Mouse (Mus musculus) yolk sac, embryonic 10.5 days (tissue): Measurements from ENCODE around the gene Pnp.
"Not testable (repeated sequence)": the region's sequence is repeated elsewhere in the genome, so short reads cannot be mapped to it uniquely, and the experiment has no call there.

ENCODE experiments used
- DNase-seq: peaks from one replicate; pipeline ENCODE4 v3.0.0-alpha.2; 2017; ENCODE audit warnings: low spot score

Gene Pnp

DNA sequence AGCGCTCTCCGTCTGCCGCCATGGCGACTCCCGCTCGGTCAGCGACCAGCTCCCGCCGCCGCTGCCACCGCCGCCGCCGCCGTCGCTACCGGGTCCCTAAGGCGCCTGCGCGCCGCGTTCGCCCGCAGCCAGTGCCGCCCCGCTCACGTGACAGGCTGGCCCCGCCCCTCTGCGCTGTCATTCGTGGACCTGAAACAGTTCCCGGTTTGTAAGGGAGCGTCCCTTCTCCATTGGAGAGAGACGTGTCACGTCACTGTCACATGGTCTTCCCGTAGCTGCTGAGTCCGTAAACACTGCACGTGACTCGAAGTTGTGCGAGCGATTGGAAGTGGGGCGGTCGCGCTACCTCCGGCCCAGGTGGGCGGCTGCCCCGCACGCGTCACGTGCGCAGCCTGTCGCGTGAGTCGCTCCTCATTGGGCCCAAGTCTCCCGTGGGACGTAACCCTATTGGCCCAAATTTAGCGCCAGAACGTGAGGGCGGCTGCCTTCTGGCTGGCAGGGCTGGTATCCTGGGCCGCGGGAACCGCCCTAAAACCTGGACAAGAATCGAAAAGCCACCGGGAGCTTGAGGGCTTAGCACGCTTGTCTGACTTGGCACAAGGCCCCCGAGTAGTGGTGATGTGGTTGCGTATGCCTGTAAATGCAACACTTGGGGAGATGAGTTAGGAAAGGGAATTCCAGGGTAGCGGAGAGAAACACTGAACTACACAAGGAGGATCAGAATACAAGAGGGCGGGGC is at the start of gene Pnp, which contains the start of gene Pip4p1:
TSS of gene Pnp (plus strand) at position 329 of the 739 bp plus-strand sequence.
TSS of gene Pip4p1 (minus strand) at position 103 of the 739 bp plus-strand sequence.
- peak; percentile 98 for DNase-seq

DNA sequence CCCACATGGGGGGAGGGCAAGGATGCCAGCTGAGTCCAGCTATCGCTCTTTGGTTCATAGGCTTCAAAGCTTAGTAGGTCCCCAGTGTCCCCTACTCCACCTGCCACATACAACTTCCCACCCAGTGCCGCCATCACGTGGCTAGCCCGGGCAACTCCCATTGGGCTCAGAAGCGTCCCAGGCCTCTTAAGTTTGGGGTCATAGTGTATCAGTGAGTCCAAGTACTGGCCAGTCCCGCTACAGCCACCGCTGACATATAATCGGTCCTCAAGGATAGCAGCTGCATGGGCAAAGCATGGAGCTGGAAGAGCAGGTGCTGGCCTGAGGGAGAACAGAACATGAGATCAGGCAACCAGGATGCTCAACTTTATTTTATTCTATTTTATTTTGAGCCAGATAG is 39.3 kb upstream of the Pnp start:
- no peak for DNase-seq

DNA sequence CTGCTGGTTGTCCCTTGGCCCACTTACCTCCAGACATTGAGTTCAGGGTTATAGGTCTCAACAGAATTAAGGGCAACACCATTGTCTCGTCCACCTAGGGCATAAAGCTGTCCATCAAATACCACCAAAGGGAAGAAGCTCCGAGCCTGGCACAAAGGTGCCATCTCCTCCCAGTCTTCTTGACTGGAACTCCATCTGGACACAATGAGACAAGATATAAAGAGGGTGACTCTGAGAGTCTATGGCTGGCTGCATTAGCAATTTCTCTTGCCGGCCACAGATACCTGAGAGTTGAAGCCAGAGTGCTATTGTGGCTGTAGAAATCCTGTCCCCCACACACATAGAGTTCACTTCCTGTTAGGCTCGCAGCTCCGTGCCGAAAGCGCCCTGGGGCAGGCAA is 38.8 kb upstream of the Pnp start:
- no peak for DNase-seq

DNA sequence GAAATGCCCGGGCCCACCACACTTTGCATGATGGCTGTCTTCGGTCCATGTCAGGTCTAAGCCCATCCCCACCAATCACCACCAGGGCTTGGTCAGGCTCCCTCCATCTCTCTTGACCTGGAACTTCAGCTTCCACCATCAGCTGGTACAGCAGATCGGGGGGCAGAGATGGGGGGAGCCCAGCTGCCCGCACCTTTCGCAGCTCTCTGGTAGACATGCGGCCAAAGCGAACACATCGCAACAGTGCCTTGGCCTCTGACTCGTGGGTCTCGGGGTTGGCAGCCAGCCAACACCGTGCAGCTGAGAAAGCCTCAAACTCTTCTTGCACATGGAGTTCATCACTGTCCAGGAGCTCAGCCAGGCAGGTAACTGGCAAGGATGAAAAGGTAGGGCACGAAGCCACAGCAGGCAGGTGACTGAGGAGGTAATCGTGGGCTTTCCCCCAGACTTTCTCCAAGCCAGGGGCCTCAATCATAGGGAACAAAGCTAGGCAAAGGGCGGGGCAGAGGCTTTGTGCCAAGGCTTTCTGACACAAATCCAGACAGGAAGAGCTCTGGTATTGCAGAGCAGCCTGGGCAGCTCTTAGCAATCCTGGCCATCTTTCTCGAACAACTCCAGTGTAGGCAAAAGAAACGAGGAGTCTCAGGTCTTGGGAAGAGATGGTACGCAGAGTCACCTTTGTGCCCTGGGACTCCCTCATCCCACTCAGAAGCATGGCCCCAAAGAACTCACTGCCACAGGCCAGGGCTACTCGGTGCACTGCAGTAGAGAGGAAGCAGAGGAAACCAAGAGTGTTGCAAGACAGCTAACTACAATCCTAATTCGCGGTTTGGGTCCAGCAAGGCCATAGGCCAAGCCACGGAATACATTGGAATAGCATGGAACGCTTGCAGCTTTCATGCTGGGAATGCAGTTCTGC is 38.1 kb upstream of the Pnp start:
- no peak for DNase-seq

DNA sequence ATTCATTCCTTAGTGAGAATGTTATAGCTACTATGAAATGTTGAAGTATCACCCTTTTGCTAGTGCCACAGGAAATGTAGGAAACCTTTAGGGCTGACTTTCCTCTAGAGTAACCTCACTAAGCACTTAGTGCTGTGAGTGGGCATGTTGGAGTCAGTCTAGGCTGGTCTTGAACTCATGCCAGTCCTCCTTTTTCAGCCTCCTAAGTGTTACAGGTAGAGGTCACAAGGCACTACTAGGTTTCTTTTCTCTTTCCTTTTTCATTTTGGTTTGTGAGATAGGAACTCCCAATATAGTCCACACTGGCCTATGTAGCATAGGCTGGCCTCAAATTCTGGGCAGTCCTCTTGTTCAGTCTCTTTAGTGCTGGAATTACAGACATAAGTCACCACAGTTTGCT is 35.5 kb upstream of the Pnp start:
- no peak for DNase-seq

DNA sequence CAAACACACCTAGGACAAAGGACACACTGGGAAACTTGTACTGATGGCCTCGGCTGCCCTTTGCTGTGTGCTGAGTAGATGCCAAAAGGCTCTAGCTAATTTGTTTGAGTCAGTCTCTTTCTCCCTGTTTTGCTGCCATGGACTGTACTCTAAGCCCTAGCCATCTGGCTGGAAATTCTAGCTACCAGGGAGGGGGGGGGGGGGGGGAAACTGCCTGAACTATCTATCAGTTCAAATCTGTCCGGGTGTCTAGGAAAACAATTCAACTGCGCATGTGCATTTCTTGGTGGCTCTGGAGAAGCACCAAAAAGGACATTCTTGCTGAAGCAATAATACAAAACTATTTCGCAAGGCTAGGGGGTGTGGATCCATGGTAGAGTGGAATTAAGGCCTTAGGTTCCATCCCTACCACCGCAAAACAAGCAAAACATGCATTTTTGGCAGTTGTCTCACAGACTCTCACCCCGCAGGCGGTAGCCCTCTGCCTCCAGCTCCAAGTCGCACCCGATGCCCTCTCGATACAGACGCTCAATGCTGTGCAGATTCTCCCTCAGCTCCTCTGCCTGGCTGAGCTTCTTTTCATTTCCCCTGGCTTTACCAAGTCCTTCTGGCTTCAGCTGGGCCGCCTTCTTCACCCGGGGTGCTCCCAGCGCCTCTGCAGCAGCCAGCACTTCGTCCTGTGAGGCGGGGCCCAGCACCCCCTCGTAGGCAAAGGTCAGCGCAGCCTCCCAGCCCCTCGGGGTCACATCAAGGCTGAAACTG is 34.7 kb upstream of the Pnp start:
- peak; percentile 76 for DNase-seq

DNA sequence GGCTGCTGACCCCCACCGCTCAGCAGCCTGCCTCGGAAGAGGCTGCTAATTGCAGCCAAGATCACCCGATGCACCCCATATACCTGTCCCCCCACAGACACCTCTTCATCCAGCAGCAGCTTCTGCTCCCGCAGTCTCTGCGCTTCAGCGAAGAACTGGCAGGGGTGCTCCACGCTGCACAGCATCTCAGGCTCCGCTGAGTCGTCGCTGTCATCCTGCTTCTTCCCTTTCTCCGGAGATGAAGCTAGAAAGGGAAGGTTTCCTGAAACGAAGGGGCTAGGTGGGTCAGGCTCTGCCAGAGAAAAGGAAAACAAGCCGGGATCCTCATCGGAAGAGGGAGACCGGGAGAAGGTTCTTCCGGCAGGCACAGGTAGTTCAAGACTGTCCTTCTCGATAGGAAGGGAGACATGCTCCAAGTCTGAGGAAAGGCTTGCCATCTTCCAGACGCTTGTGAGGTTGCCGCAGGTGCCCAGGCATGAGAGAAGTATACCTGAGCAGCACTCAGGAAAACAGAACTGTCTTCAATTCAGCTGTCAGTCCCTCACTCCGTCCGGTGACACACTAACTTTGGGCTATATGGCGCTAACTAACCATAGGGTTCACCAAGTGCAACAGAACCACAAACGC is 34.0 kb upstream of the Pnp start:
- DNase-seq: no peak

DNA sequence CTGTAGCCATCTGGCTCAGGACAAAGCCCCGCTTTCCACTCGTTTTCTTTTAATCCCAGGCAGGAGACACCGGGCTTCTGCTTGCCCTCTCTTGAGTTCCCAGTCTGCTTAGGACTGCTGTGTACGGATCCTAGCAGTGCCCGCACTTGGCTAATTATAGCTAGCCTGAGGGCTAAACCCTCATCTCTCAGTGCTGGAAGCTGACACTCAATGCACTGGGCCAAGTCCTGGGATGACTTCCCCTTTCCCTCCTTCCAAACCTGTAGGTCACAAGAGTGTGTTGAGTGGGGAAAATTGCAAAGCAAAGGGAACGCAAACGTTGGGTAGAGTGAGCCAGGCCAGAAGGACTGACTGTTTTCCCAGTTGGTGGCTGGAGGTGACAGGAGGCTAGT is 33.5 kb upstream of the Pnp start, which contains the start of gene Klhl33:
TSS of gene Klhl33 (minus strand) at position 134 of the 392 bp plus-strand sequence.
- DNase-seq: no peak

DNA sequence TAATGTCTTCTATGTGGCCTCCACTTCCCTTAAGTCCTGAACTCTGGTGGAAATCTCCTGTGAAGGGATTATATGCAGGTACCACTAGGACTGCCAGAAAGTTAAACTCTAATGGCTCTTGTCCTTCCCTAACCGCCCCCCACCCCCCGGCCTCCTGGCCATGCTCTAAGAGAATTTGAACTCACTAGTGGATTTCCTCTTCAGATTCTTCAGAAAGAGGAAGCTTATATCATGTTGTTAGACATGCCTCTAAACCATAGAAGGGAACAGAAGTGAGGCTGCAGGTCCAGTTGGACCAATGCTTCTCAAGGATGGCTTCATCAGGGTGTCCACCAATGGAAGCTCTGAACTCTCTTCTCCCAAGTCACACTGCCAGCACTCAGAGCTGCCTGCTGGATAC is 32.9 kb upstream of the Pnp start:
- DNase-seq: not testable (repeated sequence)

DNA sequence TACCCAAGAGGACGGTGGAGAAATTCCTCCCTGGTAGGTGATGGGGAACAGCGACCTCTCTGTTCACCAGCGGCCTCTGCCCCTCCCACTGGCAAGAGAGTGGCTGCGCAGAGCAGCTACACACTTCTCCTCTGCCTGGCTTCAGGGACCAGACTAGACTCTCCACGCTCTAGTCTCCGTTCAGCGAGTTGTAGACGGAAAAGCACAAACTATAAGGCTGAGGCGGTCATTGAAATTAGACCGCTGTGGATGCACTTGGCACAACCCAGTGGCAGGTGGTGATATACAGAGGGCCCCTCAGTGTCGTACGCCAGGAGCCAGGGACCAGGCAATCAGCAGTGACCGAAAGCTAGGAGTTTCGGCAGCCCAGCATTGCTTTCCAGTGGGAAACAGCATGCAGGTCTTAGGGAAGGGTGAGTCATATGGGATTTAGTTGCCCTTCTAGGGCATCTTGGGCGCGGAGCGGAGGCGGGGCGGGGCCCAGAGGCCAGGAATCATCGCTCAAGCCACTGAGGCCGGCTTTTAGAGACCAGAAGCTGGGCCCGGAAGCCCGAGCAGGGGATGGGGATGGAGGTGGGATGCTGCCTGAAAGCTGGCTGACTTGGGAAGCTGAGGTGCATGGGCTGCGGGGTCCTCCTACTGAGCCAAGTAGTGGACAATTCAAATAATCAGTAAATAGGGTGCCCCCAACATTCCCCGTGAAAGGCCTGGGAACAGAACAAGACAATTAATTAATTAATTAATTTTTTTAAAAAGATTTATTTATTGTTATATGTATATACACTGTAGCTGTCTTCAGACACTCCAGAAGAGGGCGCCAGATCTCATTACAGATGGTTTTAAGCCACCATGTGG is 26.7 kb upstream of the Pnp start:
- DNase-seq: peak; percentile 28

DNA sequence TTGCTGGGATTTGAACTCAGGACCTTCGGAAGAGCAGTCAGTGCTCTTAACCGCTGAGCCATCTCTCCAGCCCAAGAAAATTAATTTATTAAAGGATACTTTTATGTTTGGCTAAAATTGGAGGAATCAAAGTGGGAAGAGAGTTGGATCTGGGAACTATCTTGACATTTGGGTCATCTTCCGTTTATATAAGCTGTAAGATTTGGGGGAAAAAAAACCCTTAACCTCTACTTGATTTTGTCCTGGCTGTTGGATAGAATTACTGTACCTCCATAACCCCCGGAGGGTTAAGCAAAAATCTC is 26.1 kb upstream of the Pnp start:
- no peak for DNase-seq

DNA sequence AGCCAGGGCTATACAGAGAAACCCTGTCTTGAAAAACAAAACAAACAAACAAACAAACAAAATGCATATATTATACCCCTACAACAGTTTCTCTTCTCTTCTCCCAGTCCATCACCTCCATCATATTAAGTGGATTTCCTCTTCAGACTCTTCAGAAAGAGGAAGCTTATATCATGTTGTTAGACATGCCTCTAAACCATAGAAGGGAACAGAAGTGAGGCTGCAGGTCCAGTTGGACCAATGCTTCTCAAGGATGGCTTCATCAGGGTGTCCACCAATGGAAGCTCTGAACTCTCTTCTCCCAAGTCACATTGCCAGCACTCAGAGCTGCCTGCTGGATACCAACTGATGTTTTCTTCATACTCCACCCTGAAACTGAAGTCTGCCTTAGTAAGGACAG is 25.6 kb upstream of the Pnp start:
- not testable (repeated sequence) for DNase-seq

DNA sequence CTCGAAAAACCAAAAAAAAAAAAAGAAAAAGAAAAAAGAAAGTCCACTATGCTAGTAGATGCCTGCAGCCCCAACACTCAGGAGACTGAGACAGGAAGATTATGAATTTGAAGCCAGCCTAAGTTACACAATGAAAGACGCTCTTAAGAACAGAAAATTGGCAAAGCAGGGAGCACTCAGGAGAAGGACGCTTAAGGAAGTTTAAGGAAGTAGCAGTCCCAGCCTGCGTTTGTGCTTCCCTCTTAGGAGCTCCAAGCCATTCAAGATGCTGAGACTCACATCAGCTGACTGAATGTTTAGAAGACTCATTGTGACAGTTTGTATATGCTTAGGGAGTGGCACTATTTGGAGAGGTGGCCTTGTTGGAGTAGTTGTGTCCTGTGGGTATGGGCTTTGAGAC is 22.8 kb upstream of the Pnp start:
- DNase-seq: no peak

DNA sequence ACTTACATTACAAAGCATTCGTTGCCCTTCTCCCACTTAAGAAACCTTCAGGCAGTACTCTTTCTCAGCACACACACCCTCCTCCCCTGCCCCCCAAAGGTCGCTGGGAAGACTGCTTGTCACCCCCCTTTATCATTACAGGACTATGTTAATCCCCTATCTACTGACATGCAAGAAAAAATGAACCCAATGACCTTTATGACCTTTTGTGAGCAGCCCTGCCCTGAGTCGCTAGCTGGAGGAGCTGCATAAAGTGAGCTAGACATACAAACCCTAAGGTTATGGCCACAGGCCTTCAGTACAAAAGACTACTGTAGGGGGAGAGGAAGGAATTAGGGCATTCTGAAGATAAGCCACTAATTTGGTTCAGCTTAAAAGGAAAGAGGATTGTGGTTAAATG is 19.5 kb upstream of the Pnp start:
- no peak for DNase-seq

DNA sequence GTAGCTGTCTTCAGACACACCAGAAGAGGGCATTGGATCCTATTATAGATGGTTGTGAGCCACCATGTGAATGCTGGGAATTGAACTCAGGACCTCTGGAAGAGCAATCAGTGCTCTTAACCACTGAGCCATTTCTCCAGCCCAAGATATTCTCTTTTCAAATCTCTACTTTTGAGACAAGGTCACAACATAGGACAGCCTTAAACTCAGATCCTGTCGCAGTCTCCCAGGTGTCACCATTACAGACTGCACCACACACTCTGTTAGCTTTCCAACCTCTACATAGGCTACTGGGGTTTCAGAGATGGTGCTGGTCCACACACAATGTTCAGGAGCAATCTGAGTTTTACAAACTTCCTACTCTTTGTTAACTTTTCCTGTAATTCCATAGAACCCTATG is 7.4 kb upstream of the Pnp start:
- DNase-seq: not testable (repeated sequence)

DNA sequence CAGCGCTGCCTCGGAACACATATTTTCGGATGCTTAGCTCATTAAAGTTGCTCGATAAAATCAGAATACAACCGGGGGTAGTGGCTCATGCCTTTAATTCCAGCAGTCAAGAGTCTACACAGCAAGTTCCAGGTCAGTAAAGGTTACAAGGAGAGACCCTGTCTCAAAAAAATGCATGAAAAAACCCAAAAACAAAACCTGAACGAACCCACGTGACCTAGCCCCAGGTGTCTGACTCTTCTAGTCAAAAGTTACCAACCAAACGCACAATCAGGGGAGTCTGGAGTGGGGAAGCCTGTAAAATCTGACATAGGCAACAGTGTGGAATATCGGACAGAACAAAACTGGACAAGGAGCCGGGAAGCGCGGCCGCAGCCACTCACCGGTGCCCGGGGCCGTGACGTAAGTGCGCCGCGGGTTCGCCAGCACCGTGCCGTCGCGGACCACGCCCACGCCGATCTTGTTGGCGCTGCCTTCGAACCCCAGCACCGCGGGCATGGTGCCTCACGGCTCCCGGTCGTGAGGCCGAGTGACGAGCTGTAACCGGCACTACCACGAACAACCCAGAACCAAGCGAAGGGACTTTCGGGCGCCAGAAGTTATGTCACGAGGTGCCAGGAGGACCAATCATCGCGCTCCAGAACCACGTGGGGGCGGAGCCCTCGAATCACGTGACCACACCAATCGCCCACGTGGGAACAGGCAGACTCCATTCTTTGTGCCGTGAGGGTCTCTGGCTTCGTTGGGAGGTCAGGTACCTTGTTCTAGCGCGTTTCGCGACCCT is 6.4 kb upstream of the Pnp start, which contains the start of the genes Osgep and Apex1:
TSS of gene Osgep (minus strand) at position 613 of the 784 bp plus-strand sequence.
TSS of gene Apex1 (plus strand) at position 688 of the 784 bp plus-strand sequence.
- peak; percentile 98 for DNase-seq

DNA sequence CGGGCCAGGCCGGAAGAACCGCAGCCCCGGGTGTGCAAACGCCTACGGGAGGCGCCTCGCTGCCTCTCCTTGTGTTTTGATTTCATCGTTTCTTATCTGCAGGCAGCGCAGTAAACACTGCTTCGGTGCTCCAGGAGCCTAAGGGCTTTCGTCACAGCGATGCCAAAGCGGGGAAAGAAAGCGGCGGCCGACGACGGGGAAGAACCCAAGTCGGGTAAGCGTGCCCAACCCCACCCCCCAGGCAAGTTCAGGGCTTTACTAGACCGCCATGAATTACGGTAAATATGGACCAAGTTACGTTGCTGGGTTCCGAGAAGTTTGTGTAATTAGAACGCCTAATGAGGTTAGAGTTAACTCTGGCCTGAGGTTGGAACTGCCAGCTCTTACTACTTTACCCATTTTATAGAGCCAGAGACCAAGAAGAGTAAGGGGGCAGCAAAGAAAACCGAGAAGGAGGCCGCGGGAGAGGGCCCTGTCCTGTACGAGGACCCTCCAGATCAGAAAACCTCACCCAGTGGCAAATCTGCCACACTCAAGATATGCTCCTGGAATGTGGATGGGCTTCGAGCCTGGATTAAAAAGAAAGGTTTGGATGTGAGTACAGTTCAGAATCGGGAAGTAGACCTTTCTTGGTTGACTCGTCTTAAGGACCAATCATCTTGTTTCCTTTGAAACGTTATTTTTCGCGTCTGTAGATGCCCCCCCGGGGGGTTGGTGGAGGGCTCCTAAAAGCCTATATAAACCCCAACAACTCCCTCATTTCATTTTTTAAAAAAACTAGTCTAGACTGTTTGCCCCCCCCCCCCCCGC is 5.6 kb upstream of the Pnp start:
- no peak for DNase-seq

DNA sequence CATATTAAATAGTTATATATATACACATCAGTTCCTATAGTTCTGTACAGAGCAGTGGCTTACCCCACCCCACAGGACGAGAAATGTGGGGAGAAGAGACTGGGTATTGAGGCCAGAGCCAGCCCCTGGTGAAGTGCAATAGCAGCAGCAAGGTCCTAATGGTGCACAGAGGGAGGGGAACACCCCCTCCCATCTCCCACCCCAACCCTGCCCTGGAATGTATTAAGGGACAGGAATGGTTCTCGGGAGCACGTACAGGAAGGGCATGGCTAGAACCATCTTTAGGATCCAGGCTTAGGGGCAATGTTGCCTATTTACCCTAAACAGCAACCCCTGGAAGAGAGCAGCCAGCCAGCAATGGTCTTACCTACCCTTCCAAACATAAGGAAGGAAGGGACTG is 3.5 kb upstream of the Pnp start:
- DNase-seq: no peak

DNA sequence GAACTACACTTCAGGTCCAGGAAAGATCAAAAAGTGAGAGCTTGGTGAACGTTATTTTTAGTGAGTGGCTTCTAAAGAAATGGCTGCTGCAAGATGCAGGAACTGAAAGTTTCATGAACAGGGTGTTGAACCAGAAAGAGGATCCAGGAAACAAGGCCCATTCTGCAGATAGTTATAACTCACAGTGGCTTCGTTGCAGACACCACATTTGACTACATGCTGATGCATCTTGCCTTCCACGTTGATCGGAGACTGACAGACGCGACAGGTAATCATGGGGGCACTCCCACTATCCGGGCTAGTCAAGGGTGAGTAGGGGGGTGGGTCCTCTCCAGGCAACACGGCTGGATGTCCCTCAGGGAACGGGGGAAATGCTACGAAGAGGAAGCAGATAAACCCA is 931 bp upstream of the Pnp start:
- DNase-seq: peak; percentile 46
